Mouse (Mus musculus) limb, embryonic 15.5 days (tissue): ENCODE data around the gene E130308A19Rik. TPM values are rescaled to one million over a fixed set of nuclear protein-coding genes. Genes with fewer than 3 reads are reported as not detected.

Experiments used
- ATAC-seq: fragments of 200-750 bp; cut with Nextera tagmentation; 2 replicates; pipeline ENCODE4 v1.8.0; 2017; ENCODE audit warnings: low read depth, moderate TSS enrichment; ENCODE audit not compliant: insufficient number of reproducible peaks, low FRiP score, low TSS enrichment
- H3K27ac ChIP-seq: fragments of 300-500 bp; sonication (generic); 2 replicates; pipeline ENCODE4 v1.5.1; 2015; ENCODE audit warnings: moderate library complexity, mild to moderate bottlenecking, inconsistent platforms
- H3K27me3 ChIP-seq: fragments of 300-500 bp; sonication (generic); 2 replicates; pipeline ENCODE4 v1.6.1; 2015; ENCODE audit warnings: inconsistent platforms
- H3K36me3 ChIP-seq: fragments of 300-500 bp; sonication (generic); 2 replicates; pipeline ENCODE4 v1.6.1; 2015; ENCODE audit warnings: inconsistent platforms
- H3K4me1 ChIP-seq: fragments of 300-500 bp; sonication (generic); 2 replicates; pipeline ENCODE4 v1.6.1; 2015; ENCODE audit warnings: inconsistent platforms
- H3K4me2 ChIP-seq: fragments of 300-500 bp; sonication (generic); 2 replicates; pipeline ENCODE4 v1.6.1; 2015; ENCODE audit warnings: mild to moderate bottlenecking, inconsistent platforms
- H3K4me3 ChIP-seq: fragments of 300-500 bp; sonication (generic); 2 replicates; pipeline ENCODE4 v1.5.1; 2015; ENCODE audit warnings: mild to moderate bottlenecking, inconsistent platforms
- H3K9ac ChIP-seq: fragments of 300-500 bp; sonication (generic); 2 replicates; pipeline ENCODE4 v1.6.1; 2015; ENCODE audit warnings: inconsistent platforms
- H3K9me3 ChIP-seq: fragments of 300-500 bp; sonication (generic); 2 replicates; pipeline ENCODE4 v1.6.1; 2016; ENCODE audit warnings: inconsistent platforms
- WGBS: fragments of 180-500 bp; shearing (Covaris S2); methylation state at CpG from one replicate; pipeline ENCODE4 v1.1.7; 2015; 5-methylcytosine and 5-hydroxymethylcytosine counted together
- polyA plus RNA-seq: library from polyadenylated mRNA; unstranded; fragments of >200 nt; fragmentation: Nextera tagmentation; extraction: Ambion mirVana; gene quantifications from 2 replicates; pipeline ENCODE4 v1.2.1, GENCODE M21; 2015

E130308A19Rik gene
- polyA plus RNA-seq, 1 experiment from 2014 or later: 16.1 TPM

DNA sequence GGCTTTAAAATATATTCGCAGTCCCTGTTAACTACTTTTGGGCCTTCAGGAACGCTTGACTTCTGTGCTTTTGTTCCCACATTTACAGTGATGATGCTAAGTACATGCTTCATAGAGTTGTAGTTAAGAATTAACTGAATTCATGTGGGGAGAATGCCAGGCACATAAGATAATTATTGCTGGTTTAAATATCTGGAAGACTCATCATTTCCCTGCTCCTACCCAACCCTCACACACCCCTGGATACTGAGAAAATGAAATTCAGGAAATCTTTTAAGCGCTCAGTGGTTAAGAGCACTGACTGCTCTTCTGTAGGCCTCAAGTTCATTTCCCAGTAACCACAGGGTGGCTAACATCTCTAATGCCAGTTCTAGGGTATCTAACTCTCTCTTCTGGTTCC lies 16.0 kb downstream of the E130308A19Rik start:
- Histone ChIP-seq H3K4me3 (no peak overlapping the region), H3K9me3 (no peaks in the 10 kb centered on the region), H3K4me2 (no peak overlapping the region), H3K27ac (no peak overlapping the region), H3K36me3 (no peaks in the 10 kb centered on the region), H3K4me1 (no peaks in the 10 kb centered on the region), H3K9ac (no peak overlapping the region), H3K27me3 (no peaks in the 10 kb centered on the region)
- WGBS: 80% methylated on average over 3 of the region's 3 CpGs
- no peak for ATAC-seq

DNA sequence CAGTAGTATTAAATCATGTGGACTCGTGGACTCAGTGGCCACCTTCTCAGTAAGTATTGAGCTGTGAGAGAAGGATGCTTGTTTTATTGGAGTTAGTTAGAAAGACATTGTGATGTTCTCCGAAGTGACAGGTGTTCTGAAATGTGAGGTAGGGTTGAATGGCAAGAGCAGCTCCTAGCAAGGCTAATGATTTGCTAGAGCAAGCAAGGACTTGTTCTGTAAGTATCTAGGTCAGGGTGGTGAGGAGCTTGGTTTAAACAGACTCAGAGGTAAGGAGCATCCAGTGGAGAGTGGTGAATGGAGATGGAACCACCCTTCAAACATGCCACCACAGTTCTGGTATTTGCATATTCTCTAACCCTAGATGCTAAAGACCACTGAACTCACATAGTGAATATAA lies 16.6 kb downstream of the E130308A19Rik start:
- Histone ChIP-seq H3K27ac (no peak overlapping the region), H3K36me3 (no peaks in the 10 kb centered on the region), H3K9ac (no peak overlapping the region), H3K27me3 (no peaks in the 10 kb centered on the region), H3K4me2 (no peak overlapping the region), H3K4me1 (no peaks in the 10 kb centered on the region), H3K9me3 (no peaks in the 10 kb centered on the region), H3K4me3 (no peak overlapping the region)
- ATAC-seq: no peak
- 65% methylated on average over 2 of the region's 2 CpGs for WGBS

DNA sequence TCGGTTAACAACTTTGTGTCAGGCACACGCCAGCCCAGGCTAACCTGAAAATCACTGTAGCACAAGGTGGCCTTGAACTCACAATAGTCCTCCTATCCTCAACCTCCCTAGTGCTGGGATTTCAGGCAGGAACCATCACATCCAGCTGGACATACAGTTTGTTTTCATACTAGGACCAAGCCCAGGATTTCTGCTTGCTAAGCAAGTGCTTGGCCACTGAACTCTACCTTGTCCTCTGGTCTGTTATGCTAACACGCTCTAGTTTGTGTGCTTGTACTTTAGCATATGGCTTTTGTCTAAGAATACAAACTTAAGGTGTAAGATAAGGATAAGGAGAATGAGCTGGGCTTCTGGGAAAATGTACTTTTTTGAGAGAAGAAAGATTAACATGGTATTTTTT lies 18.4 kb downstream of the E130308A19Rik start:
- WGBS: 76% methylated on average over 3 of the region's 3 CpGs
- H3K4me2 ChIP-seq: no peak overlapping the region
- no peak overlapping the region for H3K4me3 ChIP-seq
- no peak overlapping the region for H3K27ac ChIP-seq
- H3K36me3 ChIP-seq: no peaks in the 10 kb centered on the region
- H3K9me3 ChIP-seq: no peaks in the 10 kb centered on the region
- no peaks in the 10 kb centered on the region for H3K27me3 ChIP-seq
- H3K4me1 ChIP-seq: no peaks in the 10 kb centered on the region
- no peak overlapping the region for H3K9ac ChIP-seq
- no peak for ATAC-seq

DNA sequence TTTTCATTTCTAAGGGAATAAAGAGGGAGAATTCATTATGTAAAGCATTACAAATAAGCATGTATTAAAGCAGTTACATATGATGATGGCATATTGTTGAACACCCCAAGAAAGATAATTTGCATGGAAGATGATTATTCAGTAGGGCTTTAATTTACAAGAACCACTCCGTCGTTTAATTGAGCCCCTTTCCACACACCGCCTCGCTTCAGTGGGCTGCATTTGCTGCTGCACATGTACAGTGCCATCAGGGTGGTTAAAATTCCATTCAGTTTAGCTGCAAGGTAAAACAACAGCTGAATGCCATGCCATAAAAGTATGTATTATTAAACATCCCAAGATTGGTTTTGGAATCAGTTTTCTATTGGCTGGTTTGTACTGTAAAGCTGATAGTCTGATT lies 19.0 kb downstream of the E130308A19Rik start:
- 69% methylated on average over 4 of the region's 4 CpGs for WGBS
- no peaks in the 10 kb centered on the region for H3K36me3 ChIP-seq
- no peak overlapping the region for H3K27ac ChIP-seq
- H3K4me1 ChIP-seq: no peaks in the 10 kb centered on the region
- no peaks in the 10 kb centered on the region for H3K9me3 ChIP-seq
- H3K9ac ChIP-seq: no peak overlapping the region
- no peaks in the 10 kb centered on the region for H3K27me3 ChIP-seq
- H3K4me2 ChIP-seq: no peak overlapping the region
- no peak for ATAC-seq
- no peak overlapping the region for H3K4me3 ChIP-seq

DNA sequence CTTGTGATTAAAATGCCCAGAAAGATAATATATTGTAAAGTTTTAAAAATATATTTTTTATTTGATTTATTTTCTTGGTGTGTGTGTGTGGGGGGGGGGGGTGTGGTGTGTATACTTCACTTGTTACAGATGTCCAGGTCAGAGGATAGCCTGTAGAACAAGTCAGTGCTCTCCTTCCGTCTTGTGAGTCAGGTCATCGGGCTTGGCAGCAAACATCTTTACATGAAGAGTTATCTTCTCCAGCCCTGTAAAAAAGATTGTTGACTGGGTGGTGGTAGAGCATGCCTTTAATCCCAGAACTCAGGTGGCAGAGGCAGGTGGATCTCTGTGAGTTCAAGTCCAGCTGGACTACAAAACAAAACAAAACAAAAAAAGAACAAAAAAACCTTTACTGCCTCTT lies 19.6 kb downstream of the E130308A19Rik start:
- Histone ChIP-seq H3K27me3 (no peaks in the 10 kb centered on the region), H3K9ac (no peak overlapping the region), H3K36me3 (no peaks in the 10 kb centered on the region), H3K9me3 (no peaks in the 10 kb centered on the region), H3K27ac (no peak overlapping the region), H3K4me1 (no peaks in the 10 kb centered on the region), H3K4me3 (no peak overlapping the region), H3K4me2 (no peak overlapping the region)
- no peak for ATAC-seq
- WGBS: 93% methylated on average over 2 of the region's 2 CpGs

DNA sequence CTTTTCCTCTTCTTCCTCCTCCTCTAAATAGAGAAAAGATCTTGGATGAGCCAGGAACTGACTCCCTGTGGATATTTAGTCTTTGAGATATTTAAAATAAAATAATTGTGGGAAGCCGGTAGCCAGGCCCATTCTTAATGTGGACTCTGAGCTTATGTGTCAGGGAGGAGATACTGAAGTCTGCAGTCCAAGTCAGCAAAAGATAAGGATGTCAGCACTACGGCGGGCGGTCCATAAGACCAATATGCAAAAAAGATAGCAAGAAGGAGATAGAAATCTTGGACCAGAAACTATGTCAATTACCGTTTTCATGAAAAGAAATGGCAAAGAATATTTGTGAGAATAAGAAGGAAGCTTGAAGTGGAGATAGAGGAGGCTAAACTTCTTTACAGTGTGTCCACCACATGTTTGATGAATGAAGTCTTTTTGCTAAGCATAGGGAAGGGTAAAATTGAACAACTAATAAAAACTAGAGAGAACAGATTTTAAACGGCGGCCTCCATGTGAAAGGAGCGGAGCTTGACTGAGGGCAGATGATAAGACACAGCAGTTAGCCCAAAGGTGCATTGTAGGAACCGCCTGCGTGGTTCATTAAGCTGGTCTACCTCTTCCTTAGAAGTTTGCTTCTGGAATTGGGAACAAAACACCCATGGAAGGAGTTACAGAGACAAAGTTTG lies 20.1 kb downstream of the E130308A19Rik start:
- H3K27ac ChIP-seq: no peak overlapping the region
- H3K4me3 ChIP-seq: no peak overlapping the region
- H3K4me2 ChIP-seq: no peak overlapping the region
- no peak overlapping the region for H3K9ac ChIP-seq
- H3K4me1 ChIP-seq: no peaks in the 10 kb centered on the region
- no peak for ATAC-seq
- H3K36me3 ChIP-seq: no peaks in the 10 kb centered on the region
- WGBS: 86% methylated on average over 10 of the region's 10 CpGs
- no peaks in the 10 kb centered on the region for H3K27me3 ChIP-seq
- H3K9me3 ChIP-seq: no peaks in the 10 kb centered on the region

DNA sequence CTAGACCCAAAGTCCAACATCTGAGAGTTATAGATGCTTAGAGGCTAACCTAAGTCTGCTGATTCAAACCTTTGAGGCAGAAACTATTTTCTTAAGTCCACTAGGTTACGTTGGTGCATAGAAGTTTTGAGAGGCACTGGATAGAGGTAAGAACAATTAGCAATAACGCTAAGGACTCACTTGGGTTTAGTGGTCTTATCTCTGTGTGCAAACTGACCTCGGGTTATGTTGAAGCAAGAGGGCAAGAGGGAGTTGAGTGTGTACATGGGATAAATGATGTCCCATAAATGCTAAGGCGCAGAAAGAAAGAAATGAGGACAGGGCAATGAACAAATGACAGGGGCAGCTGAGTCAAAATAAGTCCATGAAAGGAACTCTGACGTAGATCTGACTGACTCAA lies 23.1 kb downstream of the E130308A19Rik start:
- Histone ChIP-seq H3K9ac (no peak overlapping the region), H3K36me3 (no peaks in the 10 kb centered on the region), H3K4me2 (no peak overlapping the region), H3K4me3 (no peak overlapping the region), H3K27ac (no peak overlapping the region), H3K9me3 (no peaks in the 10 kb centered on the region), H3K4me1 (no peaks in the 10 kb centered on the region), H3K27me3 (no peaks in the 10 kb centered on the region)
- no peak for ATAC-seq
- 89% methylated on average over 5 of the region's 5 CpGs for WGBS

DNA sequence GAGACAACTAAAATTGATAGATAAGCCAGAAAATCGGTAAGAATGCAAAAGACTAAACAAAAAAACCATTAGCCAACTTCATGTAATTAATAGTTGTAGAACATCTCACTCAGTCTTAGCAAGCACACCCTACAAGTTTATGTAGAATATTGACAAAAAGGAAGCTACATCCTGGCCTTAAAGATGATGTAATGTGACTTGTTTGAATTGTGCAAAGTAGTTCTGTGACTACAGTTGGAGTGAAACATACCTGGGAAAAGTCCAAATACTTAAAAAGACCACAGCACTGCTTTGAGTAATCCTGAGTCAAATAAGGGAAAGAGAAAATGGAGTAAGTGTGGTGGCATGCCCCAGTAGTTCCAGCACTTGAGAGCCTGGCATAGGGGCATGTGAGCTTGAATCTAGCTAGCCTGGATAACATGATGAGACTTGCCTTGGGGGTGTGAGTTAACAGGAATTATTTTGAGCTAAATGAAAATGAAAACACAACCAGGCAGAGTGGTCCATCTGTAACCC lies 26.2 kb downstream of the E130308A19Rik start:
- WGBS: 79% methylated on average over 1 of the region's 1 CpGs

DNA sequence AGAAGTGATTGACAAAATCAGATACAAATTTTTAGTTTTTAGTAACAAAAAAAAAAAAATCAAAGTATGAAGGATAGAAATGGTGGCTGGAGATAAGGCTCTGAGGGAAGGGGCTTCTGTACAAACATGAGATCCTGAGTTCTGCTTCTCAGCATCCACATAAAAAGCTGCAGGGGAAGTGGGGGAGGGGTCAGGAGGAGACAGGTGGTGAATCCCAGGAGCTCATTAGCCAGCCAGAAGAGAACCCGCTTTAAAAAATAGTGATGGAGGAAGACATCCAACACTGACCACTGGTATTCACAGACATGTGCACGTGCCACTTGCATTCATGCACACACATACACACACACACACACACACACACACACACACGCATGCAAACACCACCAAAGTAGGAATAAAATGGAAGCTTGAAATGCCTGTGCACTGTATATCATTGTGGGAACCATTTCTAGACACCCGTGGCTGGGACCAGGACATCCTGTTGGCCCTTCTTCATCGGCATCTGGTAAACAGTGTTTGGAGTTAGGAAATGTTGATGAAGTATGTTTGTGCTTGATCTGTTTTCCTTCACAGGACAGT lies 30.1 kb downstream of the E130308A19Rik start:
- 72% methylated on average over 5 of the region's 5 CpGs for WGBS
- Histone ChIP-seq H3K9me3 (no peaks in the 10 kb centered on the region), H3K4me3 (no peak overlapping the region)

More for the DNA sequence above, 26.2 kb downstream of the E130308A19Rik start:
- Histone ChIP-seq H3K36me3 (no peaks in the 10 kb centered on the region), H3K9ac (no peak overlapping the region), H3K9me3 (no peaks in the 10 kb centered on the region), H3K27me3 (no peaks in the 10 kb centered on the region), H3K27ac (no peak overlapping the region), H3K4me1 (no peaks in the 10 kb centered on the region), H3K4me2 (no peak overlapping the region), H3K4me3 (no peak overlapping the region)
- ATAC-seq: no peak

DNA sequence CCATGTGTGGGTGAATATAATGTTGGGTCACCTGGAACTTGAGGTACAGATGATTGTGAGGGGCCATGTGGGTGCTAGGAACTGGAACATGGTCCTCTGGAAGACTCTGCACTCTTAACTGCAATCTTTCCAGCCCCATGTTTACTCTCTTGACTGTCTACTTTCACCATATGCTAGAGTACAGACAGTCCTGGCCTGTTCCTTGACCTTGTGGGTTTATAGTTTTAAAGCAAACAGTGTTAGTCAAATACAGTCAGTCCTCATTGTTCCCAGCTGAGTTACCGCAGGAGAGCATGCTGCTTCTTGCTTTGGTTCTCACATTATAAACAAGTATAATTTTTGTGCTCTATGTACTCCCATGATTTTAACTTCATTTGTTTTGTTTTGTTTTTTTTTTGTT lies 36.2 kb downstream of the E130308A19Rik start:
- Histone ChIP-seq H3K4me2 (no peak overlapping the region), H3K36me3 (no peaks in the 10 kb centered on the region), H3K27me3 (no peaks in the 10 kb centered on the region), H3K27ac (no peak overlapping the region), H3K4me1 (no peaks in the 10 kb centered on the region), H3K4me3 (no peak overlapping the region), H3K9me3 (no peaks in the 10 kb centered on the region), H3K9ac (no peak overlapping the region)
- no peak for ATAC-seq
- 90% methylated on average over 1 of the region's 1 CpGs for WGBS

More for the DNA sequence above, 30.1 kb downstream of the E130308A19Rik start:
- Histone ChIP-seq H3K27me3 (no peaks in the 10 kb centered on the region), H3K4me2 (no peak overlapping the region), H3K27ac (no peak overlapping the region), H3K4me1 (no peaks in the 10 kb centered on the region), H3K36me3 (no peaks in the 10 kb centered on the region), H3K9ac (no peak overlapping the region)
- no peak for ATAC-seq

DNA sequence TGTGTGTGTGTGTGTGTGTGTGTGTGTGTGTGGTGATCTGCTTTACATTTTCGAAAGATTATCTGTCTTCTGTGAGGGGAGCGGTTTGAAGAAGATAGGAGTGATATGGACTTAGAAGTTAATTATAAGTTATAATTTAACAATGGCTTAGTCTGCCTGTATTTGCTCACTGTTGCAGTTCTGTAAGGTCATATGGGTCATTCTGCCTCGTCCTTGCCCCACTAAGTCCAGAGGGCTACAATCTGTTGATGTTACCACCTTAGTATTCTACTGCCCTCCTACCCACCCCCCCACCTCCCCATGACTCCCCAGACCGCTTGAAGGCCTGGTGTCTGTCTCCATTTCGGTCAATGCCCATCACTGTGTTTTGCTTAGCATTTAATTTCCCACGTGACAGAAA lies 37.4 kb downstream of the E130308A19Rik start:
- 89% methylated on average over 6 of the region's 6 CpGs for WGBS
- Histone ChIP-seq H3K27ac (no peak overlapping the region), H3K4me1 (no peaks in the 10 kb centered on the region)

DNA sequence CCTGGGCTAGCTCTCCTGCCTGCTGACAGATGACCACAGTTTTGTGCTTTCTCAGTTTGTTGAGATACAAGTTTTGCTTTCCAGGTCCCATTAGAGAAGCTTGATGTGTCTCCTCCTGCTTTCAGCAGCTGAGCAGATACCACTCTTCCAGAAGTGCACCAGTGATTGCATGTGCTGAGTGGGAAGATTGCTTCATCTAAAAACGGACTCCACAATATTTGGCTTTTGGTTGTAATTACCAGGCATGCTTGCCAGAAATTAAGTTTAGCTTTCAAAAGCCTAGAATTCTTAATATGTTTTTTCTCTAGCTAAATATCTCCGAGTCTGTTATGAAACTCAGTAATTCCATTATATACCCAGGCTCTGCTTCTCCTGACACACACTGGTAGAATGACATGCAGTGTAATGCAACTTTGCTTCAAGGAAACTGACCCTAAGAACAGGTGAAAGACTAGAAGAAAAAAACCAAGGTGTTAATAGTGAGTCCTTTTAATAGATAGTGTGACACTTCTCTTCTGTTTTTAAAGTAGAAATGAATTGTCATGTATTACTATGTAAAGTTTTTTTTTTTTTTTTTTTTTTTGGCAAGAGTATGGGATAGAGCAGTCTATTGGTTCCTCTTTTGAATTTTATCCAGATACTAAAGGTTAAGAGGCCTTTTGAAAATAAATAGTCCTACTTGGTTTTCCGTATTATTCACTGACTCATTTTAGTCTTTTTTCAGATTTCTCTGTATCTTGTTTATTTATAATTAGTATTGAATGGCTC lies 40.7 kb downstream of the E130308A19Rik start:
- no peaks in the 10 kb centered on the region for H3K9me3 ChIP-seq
- no peak overlapping the region for H3K4me3 ChIP-seq
- 75% methylated on average over 3 of the region's 3 CpGs for WGBS
- no peak overlapping the region for H3K27ac ChIP-seq
- no peaks in the 10 kb centered on the region for H3K27me3 ChIP-seq
- H3K4me2 ChIP-seq: no peak overlapping the region
- no peaks in the 10 kb centered on the region for H3K36me3 ChIP-seq
- no peaks in the 10 kb centered on the region for H3K4me1 ChIP-seq
- ATAC-seq: no peak
- no peak overlapping the region for H3K9ac ChIP-seq

More for the DNA sequence above, 37.4 kb downstream of the E130308A19Rik start:
- Histone ChIP-seq H3K4me3 (no peak overlapping the region), H3K27me3 (no peaks in the 10 kb centered on the region), H3K4me2 (no peak overlapping the region), H3K36me3 (no peaks in the 10 kb centered on the region), H3K9ac (no peak overlapping the region), H3K9me3 (no peaks in the 10 kb centered on the region)
- ATAC-seq: no peak
